Mouse (Mus musculus): ENCODE measurements around the gene Lnx2. TPM values are rescaled to one million over a fixed set of nuclear protein-coding genes. Genes with fewer than 3 reads are reported as not detected.
A peak's percentile ranks its signal among the peaks of the same experiment; 100 is the strongest.

Gene Lnx2
- 24.6 and 44.9 TPM in 2 replicates for polyA plus RNA-seq (2012; rRNA removed)

DNA sequence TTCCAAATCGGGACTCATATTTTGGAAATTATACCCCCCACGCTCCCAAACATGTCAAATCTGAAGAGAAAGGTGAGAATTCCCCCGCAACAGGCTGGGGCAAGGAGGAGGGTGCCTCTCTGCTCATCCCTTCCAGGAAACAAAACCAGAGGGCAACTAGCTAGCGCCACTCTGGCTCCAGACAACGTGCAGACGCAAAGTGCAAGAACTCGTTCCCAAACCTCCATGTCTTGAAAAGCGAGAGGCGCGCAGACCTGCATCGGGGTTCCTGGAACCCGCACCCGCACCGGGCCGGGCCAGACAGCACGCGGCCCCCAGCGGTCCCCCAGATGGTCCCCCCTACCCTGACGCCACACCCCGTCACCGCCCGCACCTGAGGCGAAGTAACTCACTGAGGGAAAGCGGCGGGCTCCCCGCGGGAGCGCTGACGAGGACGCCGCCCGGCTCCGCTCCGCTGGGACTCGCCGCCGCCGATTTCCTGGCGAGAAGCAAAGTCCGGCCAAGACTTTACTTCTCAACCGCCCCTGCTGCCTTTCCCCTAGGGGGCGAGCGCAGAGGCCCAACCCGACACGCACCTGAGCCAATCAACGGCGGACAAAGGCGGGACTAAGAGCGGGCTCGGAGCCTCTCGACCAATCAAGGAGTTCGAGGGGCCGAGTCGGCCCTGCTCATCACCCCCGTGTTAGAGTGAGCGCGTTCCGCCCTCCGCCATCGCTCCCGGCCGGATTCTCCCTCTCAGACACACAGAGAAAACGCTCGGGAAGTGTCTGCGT is at the start of gene Lnx2:
TSS of gene Lnx2 (minus strand) at position 561 of the 773 bp plus-strand sequence.
- under 1% methylated on average over 65 of the region's 65 CpGs for WGBS
- TF ChIP-seq POLR2A (IDR thresholded peaks at IDR 0.05; ENCODE audit: low read depth, low read length): peak; percentile 90
- peak; percentile 56; the same call in 1 of the 2 replicates for TF ChIP-seq CTCF (IDR thresholded peaks at IDR 0.05; ENCODE audit: extremely low read depth, insufficient read length, insufficient replicate concordance, low read depth, low read length)
- peaks cover 3% of the 10 kb centered on the region; the same call in 1 of the 2 replicates for H3K36me3 ChIP-seq (ENCODE audit: control insufficient read depth, insufficient read depth, low read length)

GRCm38 (mm10) chr5:147125542-147126185 is 49.3 kb upstream of the Lnx2 start:
- Histone ChIP-seq H3K4me3 (ENCODE audit: low read depth, low read length) (no peak overlapping the region), H3K4me1 (ENCODE audit: control insufficient read depth, insufficient read depth, insufficient read length, low read length) (no peaks in the 10 kb centered on the region), H3K36me3 (ENCODE audit: control insufficient read depth, insufficient read depth, low read length) (no peaks in the 10 kb centered on the region), H3K27ac (ENCODE audit: insufficient read depth, low read depth, low read length) (no peak overlapping the region), H3K27me3 (ENCODE audit: control insufficient read depth, insufficient read depth, low read length) (no peaks in the 10 kb centered on the region)
- WGBS: 85% methylated on average over 13 of the region's 13 CpGs
- TF ChIP-seq POLR2A (IDR thresholded peaks at IDR 0.05; ENCODE audit: low read depth, low read length) (no peak), CTCF (IDR thresholded peaks at IDR 0.05; ENCODE audit: extremely low read depth, insufficient read length, insufficient replicate concordance, low read depth, low read length) (no peak)

More for the DNA sequence above, at the start of gene Lnx2:
- peak within 1 kb of the TSS; percentile 81 for H3K4me3 ChIP-seq (ENCODE audit: low read depth, low read length)
- H3K27me3 ChIP-seq (ENCODE audit: control insufficient read depth, insufficient read depth, low read length): no peaks in the 10 kb centered on the region
- H3K4me1 ChIP-seq (ENCODE audit: control insufficient read depth, insufficient read depth, insufficient read length, low read length): peaks cover 10% of the 10 kb centered on the region; the same call in 1 of the 2 replicates
- H3K27ac ChIP-seq (ENCODE audit: insufficient read depth, low read depth, low read length): peak within 1 kb of the TSS; percentile 90

GRCm38 (mm10) chr5:147124794-147125193 is 48.4 kb upstream of the Lnx2 start:
- H3K4me3 ChIP-seq (ENCODE audit: low read depth, low read length): no peak overlapping the region
- WGBS: 59% methylated on average over 9 of the region's 9 CpGs
- no peak for TF ChIP-seq CTCF (IDR thresholded peaks at IDR 0.05; ENCODE audit: extremely low read depth, insufficient read length, insufficient replicate concordance, low read depth, low read length)
- no peak for TF ChIP-seq POLR2A (IDR thresholded peaks at IDR 0.05; ENCODE audit: low read depth, low read length)
- H3K27ac ChIP-seq (ENCODE audit: insufficient read depth, low read depth, low read length): no peak overlapping the region
- H3K27me3 ChIP-seq (ENCODE audit: control insufficient read depth, insufficient read depth, low read length): no peaks in the 10 kb centered on the region
- H3K4me1 ChIP-seq (ENCODE audit: control insufficient read depth, insufficient read depth, insufficient read length, low read length): no peaks in the 10 kb centered on the region
- H3K36me3 ChIP-seq (ENCODE audit: control insufficient read depth, insufficient read depth, low read length): no peaks in the 10 kb centered on the region

- Histone ChIP-seq H3K36me3 (ENCODE audit: control insufficient read depth, insufficient read depth, low read length) (no peaks in the 10 kb centered on the region), H3K4me1 (ENCODE audit: control insufficient read depth, insufficient read depth, insufficient read length, low read length) (no peaks in the 10 kb centered on the region), H3K27ac (ENCODE audit: insufficient read depth, low read depth, low read length) (no peak overlapping the region), H3K4me3 (ENCODE audit: low read depth, low read length) (no peak overlapping the region), H3K27me3 (ENCODE audit: control insufficient read depth, insufficient read depth, low read length) (no peaks in the 10 kb centered on the region)
- 93% methylated on average over 4 of the region's 4 CpGs for WGBS
- peak; percentile 30; the same call in 1 of the 2 replicates for TF ChIP-seq CTCF (IDR thresholded peaks at IDR 0.05; ENCODE audit: extremely low read depth, insufficient read length, insufficient replicate concordance, low read depth, low read length)
- no peak for TF ChIP-seq POLR2A (IDR thresholded peaks at IDR 0.05; ENCODE audit: low read depth, low read length)
These were observed 44.8 kb upstream of the Lnx2 start for GRCm38 (mm10) chr5:147121146-147121545.

DNA sequence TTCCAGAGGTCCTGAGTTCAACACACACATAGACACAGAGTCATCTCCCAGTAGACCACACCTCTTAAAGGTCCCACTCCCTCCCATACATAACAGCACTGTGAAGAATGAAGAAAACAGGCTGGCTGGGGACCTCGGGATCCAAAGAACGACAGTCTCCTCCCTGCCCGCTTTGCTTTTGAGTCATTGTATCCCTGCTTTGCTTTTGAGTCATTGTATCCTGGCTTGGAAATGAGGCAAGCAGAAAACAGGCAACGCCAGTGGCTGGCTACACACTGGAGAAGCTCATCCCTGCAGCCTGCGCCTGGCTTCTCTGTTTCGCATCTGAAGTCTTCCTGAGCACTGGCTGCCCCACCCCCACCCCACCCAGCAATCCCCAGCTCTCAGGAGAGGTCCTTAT is 40.6 kb upstream of the Lnx2 start:
- 44% methylated on average over 6 of the region's 6 CpGs for WGBS
- Histone ChIP-seq H3K4me1 (ENCODE audit: control insufficient read depth, insufficient read depth, insufficient read length, low read length) (no peaks in the 10 kb centered on the region), H3K27ac (ENCODE audit: insufficient read depth, low read depth, low read length) (no peak overlapping the region), H3K27me3 (ENCODE audit: control insufficient read depth, insufficient read depth, low read length) (no peaks in the 10 kb centered on the region), H3K36me3 (ENCODE audit: control insufficient read depth, insufficient read depth, low read length) (0 out of 2 replicates have a peak, but pooled peaks cover under 1% of the 10 kb centered on the region), H3K4me3 (ENCODE audit: low read depth, low read length) (no peak overlapping the region)
- TF ChIP-seq POLR2A (IDR thresholded peaks at IDR 0.05; ENCODE audit: low read depth, low read length) (no peak), CTCF (IDR thresholded peaks at IDR 0.05; ENCODE audit: extremely low read depth, insufficient read length, insufficient replicate concordance, low read depth, low read length) (no peak)

DNA sequence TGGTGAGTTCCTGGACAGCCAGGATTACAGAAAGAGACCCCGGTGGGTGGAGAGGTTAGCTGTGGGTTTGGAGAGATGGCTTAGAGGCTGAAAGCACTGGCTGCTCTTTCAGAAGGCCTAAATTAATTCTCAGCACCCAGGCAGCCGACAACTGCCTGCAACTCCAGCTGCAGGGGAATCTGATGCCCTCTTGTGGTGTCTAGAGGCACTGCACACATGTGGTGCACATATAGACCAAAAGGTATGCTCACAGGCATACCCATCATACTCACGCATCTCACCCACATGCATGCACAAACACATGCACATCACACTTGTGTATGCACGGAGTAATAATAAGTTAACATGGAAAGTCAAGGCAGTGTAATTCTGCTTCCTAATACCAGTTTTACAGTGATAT is 39.2 kb upstream of the Lnx2 start:
- TF ChIP-seq POLR2A (IDR thresholded peaks at IDR 0.05; ENCODE audit: low read depth, low read length) (no peak), CTCF (IDR thresholded peaks at IDR 0.05; ENCODE audit: extremely low read depth, insufficient read length, insufficient replicate concordance, low read depth, low read length) (peak; percentile 36; the same call in 1 of the 2 replicates)
- no peaks in the 10 kb centered on the region for H3K27me3 ChIP-seq (ENCODE audit: control insufficient read depth, insufficient read depth, low read length)
- 97% methylated on average over 4 of the region's 4 CpGs for WGBS

DNA sequence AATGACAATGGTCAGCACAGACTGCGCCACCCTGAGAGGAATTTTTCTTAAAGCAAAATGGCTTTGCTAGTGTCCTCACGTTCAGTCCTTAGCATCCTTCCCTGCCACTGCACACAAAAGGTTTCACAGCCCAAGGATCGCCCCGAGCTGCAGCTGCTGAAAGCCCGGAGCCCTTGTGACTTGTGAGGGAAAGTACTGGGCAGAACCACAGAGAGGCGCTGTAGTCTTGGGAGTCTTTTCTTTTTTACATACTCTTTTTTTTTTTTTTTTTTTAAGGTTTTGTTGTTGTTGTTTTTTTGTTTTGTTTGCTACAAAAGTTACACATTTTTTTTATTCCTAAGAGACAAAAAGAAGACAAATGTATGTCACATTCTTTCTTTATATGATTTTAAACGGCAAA is 38.4 kb upstream of the Lnx2 start:
- Histone ChIP-seq H3K27ac (ENCODE audit: insufficient read depth, low read depth, low read length) (no peak overlapping the region), H3K27me3 (ENCODE audit: control insufficient read depth, insufficient read depth, low read length) (no peaks in the 10 kb centered on the region), H3K4me1 (ENCODE audit: control insufficient read depth, insufficient read depth, insufficient read length, low read length) (no peaks in the 10 kb centered on the region), H3K4me3 (ENCODE audit: low read depth, low read length) (no peak overlapping the region), H3K36me3 (ENCODE audit: control insufficient read depth, insufficient read depth, low read length) (peaks cover 14% of the 10 kb centered on the region)
- no peak for TF ChIP-seq CTCF (IDR thresholded peaks at IDR 0.05; ENCODE audit: extremely low read depth, insufficient read length, insufficient replicate concordance, low read depth, low read length)
- WGBS: 86% methylated on average over 7 of the region's 7 CpGs

More for the DNA sequence above, 39.2 kb upstream of the Lnx2 start:
- Histone ChIP-seq H3K27ac (ENCODE audit: insufficient read depth, low read depth, low read length) (no peak overlapping the region), H3K4me3 (ENCODE audit: low read depth, low read length) (no peak overlapping the region), H3K36me3 (ENCODE audit: control insufficient read depth, insufficient read depth, low read length) (peaks cover 9% of the 10 kb centered on the region), H3K4me1 (ENCODE audit: control insufficient read depth, insufficient read depth, insufficient read length, low read length) (no peaks in the 10 kb centered on the region)
